Mouse (Mus musculus) heart, postnatal 10 days (tissue): Measurements from ENCODE around the gene Vstm2l. TPM values are rescaled to one million over a fixed set of nuclear protein-coding genes. Genes with fewer than 3 reads are reported as not detected.

Source experiments
- DNase-seq, 2 experiments: peaks; one replicate each; pipeline ENCODE4 v3.0.0; 2021
- intact Hi-C: fragments of 180-260 bp; cut with DNase I; formaldehyde crosslinking; loops from one replicate; pipeline ENCODE4 v1.15.1; 2025
- total RNA-seq, 2 experiments: library from RNA; stranded (reverse); gene quantifications; 2 replicates each; pipeline ENCODE4 v1.2.3; 2021

Vstm2l gene
- total RNA-seq, 2 experiments from 2014 or later = 0.20 TPM; not detected in 1

- DNase-seq = no peak
- intact Hi-C loops = no loop called here
Measured at GRCm38 (mm10) chr2:157927815-157928214, 13.4 kb downstream of the Vstm2l start.

DNA sequence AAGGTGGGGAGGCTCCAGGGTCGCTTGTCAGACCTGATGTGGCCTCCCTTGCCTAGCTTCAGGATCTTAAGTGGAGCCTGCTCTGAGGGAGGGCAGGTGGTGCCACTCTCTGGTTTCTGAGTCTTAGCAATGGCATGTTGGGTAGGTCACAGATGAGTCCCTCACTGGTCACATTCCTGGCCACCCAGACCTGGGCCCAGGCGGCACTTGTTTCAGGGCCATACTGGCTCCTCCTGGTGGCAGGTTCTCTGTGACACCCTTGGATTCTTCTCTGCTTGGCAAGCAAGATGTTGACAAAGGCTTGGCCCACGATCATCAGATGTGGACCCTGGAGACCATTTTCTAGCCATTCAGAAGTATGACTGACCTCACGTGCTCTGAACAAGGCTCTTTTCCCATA is 18.2 kb downstream of the Vstm2l start:
- DNase-seq = peak in 1 of 2 experiments; percentile 9
- intact Hi-C loops = no loop called here

- DNase-seq = no peak
- intact Hi-C loops = no loop called here
Measured at GRCm38 (mm10) chr2:157935444-157936171, 21.2 kb downstream of the Vstm2l start.

DNA sequence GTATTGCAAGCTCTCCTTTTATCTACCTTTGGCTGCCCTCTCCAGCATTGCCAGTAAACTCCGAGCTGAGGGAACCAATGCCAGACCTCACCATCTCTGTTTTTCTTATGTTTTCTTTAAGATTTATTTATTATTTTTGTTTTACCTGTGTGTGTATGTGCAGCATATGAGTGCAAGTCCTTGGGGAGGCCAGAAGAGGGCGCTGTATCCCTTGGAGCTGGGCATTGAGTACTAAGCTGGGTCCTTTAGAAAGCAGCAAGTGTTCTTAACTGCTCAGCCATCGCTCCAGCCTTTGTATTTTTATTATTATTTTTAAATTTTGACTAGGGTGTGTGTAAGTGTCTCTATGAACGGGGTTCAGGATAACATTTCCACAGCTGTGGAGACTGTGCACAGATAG is 22.2 kb downstream of the Vstm2l start:
- DNase-seq = no peak
- intact Hi-C loops = no loop called here

DNA sequence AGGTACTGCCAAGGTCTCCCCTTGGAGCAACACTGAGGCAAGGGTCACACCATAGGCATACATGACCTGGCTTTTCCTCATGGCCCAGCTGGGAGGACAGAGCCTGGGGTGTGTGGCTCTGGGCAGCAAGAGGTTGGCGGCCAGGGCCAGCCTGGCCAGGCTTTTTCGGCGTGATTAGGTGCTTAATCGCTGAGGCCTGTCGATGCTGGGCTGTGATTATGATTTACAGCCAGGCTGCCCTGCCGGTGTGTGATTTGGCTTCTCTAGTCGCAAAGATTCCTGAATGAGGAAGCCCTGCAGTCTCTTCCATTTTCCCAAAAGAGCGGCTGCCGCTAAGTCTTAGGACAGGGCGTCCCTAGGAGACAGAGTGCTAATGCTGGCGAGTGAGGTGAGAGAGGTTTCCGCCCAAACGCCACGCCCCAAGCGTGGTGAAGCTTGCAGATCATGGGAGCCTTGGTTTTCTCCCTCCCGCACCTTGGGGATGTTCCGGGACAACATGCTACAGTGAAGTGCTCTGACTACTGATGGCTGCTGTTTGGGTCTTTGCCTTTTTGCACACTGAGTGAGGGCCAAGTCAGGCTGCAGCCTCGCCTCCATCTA is 26.2 kb downstream of the Vstm2l start:
- no peak for DNase-seq

GRCm38 (mm10) chr2:157943514-157944155 is 29.2 kb downstream of the Vstm2l start:
- intact Hi-C loops = loop anchor here (5.0 kb wide), 1 partner anchor 306 kb away; no protein-coding TSS in a partner anchor
- DNase-seq = peak; percentile 88 to 90

More for the DNA sequence above, 26.2 kb downstream of the Vstm2l start:
- intact Hi-C loops = loop anchor here (5.0 kb wide), 1 partner anchor 303 kb away; no protein-coding TSS in a partner anchor

- intact Hi-C loops = loop anchor here (5.0 kb wide), 1 partner anchor 307 kb away; no protein-coding TSS in a partner anchor
- peak; percentile 28 to 37 for DNase-seq
Measured at GRCm38 (mm10) chr2:157944156-157944893, 29.9 kb downstream of the Vstm2l start.

DNA sequence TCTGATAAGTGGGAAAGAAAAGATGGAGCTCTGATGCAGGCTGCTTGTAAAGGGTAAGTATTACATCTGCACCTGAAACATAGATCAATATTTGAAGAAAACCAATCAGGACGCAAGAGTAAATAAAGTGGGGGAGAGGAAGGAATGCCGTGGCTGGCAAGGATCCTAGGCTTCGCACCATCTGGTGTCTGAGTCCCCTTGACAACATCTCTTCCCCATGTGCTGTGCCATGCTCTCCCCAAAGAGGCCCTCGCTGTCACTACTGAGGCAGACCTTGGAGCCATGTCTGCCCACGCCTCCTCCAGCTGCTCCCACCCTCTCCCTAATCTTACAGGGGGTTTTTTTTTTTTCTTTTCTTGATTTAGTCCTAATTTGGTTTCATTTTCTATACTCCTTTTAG is 39.5 kb downstream of the Vstm2l start:
- intact Hi-C loops = no loop called here
- DNase-seq = no peak

- intact Hi-C loops = no loop called here
- no peak for DNase-seq
Measured at GRCm38 (mm10) chr2:157957707-157958108, 43.3 kb downstream of the Vstm2l start.

DNA sequence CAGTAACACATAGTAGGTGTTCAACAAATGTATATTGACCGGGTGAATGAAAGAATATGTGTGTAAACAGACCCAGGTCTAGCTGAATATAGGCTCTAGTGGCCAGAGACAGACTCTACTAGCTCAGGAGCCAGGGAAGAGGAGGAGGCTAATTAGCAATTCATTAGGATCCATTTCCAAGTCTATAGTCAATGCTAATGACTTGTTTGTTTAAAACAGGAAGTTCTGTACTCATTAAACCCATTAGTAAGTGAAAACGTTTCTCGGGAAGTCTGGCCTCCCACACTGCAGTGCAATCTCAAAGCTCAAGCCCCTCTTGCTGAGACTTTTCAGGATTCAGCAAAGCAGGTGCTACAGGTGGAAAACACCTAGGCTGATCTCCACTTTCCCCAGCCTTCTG is 53.4 kb downstream of the Vstm2l start:
- intact Hi-C loops = no loop called here
- no peak for DNase-seq

DNA sequence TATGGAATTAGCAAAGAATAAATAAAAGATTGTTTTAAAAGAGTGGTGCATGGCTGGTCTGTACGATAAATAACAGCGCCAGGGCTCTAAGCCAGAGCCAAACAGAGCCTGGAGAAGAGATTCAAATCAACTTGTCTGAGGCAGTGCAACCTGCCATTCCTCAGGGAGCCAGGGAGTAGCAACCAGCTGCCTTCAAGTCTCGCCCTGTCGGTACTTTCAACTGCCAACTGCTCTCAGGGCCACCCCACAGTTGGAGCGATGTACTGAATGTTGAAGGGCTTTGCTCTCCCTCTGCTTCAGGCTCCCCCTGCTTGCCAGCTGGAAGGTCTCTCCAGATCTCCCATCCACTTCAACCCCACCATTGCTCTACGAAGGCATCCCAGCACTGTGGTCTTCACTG is 55.7 kb downstream of the Vstm2l start:
- no peak for DNase-seq
- intact Hi-C loops = no loop called here

GRCm38 (mm10) chr2:157970669-157971068 is 56.2 kb downstream of the Vstm2l start:
- peak; percentile 62 to 80 for DNase-seq
- intact Hi-C loops = no loop called here

GRCm38 (mm10) chr2:157974604-157975501 is 60.4 kb downstream of the Vstm2l start:
- intact Hi-C loops = no loop called here
- DNase-seq = no peak

- intact Hi-C loops = no loop called here
- DNase-seq = no peak
Measured at GRCm38 (mm10) chr2:157975595-157975994, 61.1 kb downstream of the Vstm2l start.

DNA sequence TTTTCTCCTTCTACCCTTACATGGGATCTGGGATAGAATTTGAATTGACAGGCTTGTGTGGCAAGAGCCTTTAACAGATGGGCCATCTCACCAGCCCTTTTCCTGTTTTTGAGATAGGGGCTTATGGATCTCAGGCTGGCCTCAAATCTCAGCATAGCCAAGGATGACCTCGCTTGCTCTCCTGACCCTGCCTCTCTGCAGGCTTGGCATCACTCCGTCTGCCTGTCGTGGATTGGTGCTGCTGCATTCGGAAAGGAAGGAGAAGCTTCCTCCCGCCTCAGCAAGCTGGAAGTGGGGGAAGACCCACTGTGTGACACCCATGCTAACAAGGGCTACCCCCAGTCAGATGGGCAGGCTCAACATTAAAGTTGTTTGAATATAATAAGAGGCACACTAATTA is 64.8 kb downstream of the Vstm2l start:
- intact Hi-C loops = no loop called here
- no peak for DNase-seq

DNA sequence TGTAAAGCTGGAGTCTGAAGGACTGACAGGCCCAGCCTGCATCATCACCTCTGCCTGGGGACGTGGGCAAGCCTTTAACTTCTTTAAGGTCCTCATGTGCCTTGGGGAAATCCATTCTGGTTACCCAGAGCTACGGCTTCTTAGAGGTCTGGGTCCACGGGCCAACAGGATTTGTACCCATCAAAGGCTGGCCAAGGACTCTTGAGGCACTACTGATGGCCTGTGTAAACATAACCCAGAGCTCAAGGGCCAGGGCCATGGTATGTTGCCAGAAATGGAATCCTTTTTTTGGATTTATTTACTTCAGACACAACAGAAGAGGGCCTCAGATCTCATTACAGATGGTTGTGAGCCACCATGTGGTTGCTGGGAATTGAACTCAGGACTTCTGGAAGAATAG is 68.3 kb downstream of the Vstm2l start:
- no peak for DNase-seq
- intact Hi-C loops = no loop called here

DNA sequence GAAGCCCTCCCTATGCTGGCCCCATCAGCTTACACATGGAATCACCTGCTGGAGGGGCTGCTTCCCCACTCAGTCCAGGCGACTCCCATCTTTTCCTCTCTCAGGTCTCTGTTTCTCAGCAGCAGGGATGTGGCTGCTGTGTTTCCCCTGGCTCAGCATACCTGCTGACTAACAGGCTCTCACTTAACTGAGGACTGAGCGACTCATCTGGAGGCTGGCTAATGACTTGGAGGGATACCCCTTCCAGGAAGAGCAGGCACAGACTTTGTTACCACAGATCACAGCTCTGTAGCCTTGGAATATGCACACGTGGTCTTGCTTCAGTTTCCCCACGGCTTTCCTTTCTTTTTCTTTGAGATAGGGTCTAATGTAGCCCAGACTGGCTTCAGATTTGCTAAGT is 68.8 kb downstream of the Vstm2l start:
- DNase-seq = no peak
- intact Hi-C loops = no loop called here

GRCm38 (mm10) chr2:157985611-157986010 is 71.2 kb downstream of the Vstm2l start:
- no peak for DNase-seq
- intact Hi-C loops = no loop called here

- no peak for DNase-seq
- intact Hi-C loops = no loop called here
Measured at GRCm38 (mm10) chr2:157986235-157986634, 71.8 kb downstream of the Vstm2l start.
